Mouse (Mus musculus) G1E (cell line): Measurements from ENCODE around the gene Asns.
"Not testable (repeated sequence)": the region's sequence is repeated elsewhere in the genome, so short reads cannot be mapped to it uniquely, and the experiment has no call there.

ENCODE experiments used
- CTCF ChIP-seq: IDR thresholded peaks from 2 replicates; pipeline ENCODE4 v1.5.1; 2012; ENCODE audit warnings: low read depth, low read length, inconsistent platforms, mixed read lengths
- GATA1 ChIP-seq: IDR thresholded peaks from 2 replicates; pipeline ENCODE4 v1.6.1; 2012; ENCODE audit warnings: borderline replicate concordance, low read length, inconsistent platforms, mixed read lengths
- GATA2 ChIP-seq: IDR thresholded peaks from 2 replicates; pipeline ENCODE4 v1.6.1; 2012; ENCODE audit warnings: low read depth, low read length, inconsistent platforms, borderline replicate concordance
- POLR2AphosphoS5 ChIP-seq: IDR thresholded peaks from 2 replicates; pipeline ENCODE4 v1.6.1; 2012; ENCODE audit warnings: low read depth, low read length, inconsistent platforms; ENCODE audit not compliant: insufficient replicate concordance
- TAL1 ChIP-seq: conservative IDR thresholded peaks from 2 replicates; pipeline ENCODE4 v1.6.1; 2012; ENCODE audit warnings: low read depth, low read length, inconsistent platforms, mixed read lengths

DNA sequence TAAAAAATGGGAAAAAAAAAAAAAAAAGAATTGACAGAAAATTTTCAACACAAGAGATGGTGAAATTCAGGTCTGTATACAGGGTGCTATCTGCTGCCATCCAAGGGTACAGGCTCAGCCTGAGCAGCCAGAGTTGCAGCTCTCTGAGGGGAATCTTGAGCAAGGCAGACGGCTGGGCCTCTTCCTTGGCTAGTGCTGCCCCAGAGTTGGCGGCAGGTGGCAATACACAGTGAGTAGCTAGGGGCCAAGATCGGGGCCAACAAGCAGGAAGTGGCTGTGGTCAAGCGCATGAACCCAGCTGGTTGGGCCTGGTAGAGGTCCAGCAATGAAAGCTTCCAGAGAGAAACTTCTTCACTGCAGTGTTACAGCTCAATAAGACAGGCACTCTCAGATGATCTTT lies 27.2 kb downstream of the Asns start:
- not testable (repeated sequence) for TF ChIP-seq GATA1, CTCF, POLR2AphosphoS5, GATA2, TAL1
